Mouse (Mus musculus): ENCODE results near the gene Smyd3.

Gene Smyd3

GRCm38 (mm10) chr1:179004133-179004866, 513.5 kb downstream of the Smyd3 start:
- no peak for DNase-seq

- DNase-seq, result no peak
Observed at GRCm38 (mm10) chr1:179003406-179004132, 514.3 kb downstream of the Smyd3 start.

GRCm38 (mm10) chr1:178999876-179000528, 517.8 kb downstream of the Smyd3 start:
- no peak for DNase-seq

- DNase-seq, result no peak
Observed at GRCm38 (mm10) chr1:178997870-178998269, 520.0 kb downstream of the Smyd3 start.

- no peak for DNase-seq
Observed at GRCm38 (mm10) chr1:178994263-178994662, 523.6 kb downstream of the Smyd3 start.

- DNase-seq, result no peak
Observed at GRCm38 (mm10) chr1:178992503-178992902, 525.3 kb downstream of the Smyd3 start.

GRCm38 (mm10) chr1:178991470-178991869, 526.4 kb downstream of the Smyd3 start:
- no peak for DNase-seq

GRCm38 (mm10) chr1:178991045-178991444, 526.8 kb downstream of the Smyd3 start:
- no peak for DNase-seq

- no peak for DNase-seq
Observed at GRCm38 (mm10) chr1:178989485-178989884, 528.4 kb downstream of the Smyd3 start.

- DNase-seq, result no peak
Observed at GRCm38 (mm10) chr1:178988176-178988575, 529.7 kb downstream of the Smyd3 start.

- no peak for DNase-seq
Observed at GRCm38 (mm10) chr1:178981641-178982040, 536.2 kb downstream of the Smyd3 start.

GRCm38 (mm10) chr1:178980185-178980584, 537.7 kb downstream of the Smyd3 start:
- DNase-seq, result no peak

- no peak for DNase-seq
Observed at GRCm38 (mm10) chr1:178978617-178979245, 539.1 kb downstream of the Smyd3 start.

- DNase-seq, result no peak
Observed at GRCm38 (mm10) chr1:178972055-178972454, 545.8 kb downstream of the Smyd3 start.

- DNase-seq, result no peak
Observed at GRCm38 (mm10) chr1:178961661-178962060, 556.2 kb downstream of the Smyd3 start.

GRCm38 (mm10) chr1:178960015-178960559, 557.8 kb downstream of the Smyd3 start:
- DNase-seq, result peak in 1 of 2 experiments; percentile 37

- no peak for DNase-seq
Observed at GRCm38 (mm10) chr1:178958641-178959040, 559.2 kb downstream of the Smyd3 start.

- no peak for DNase-seq
Observed at GRCm38 (mm10) chr1:178952910-178953309, 564.9 kb downstream of the Smyd3 start.

- DNase-seq, result no peak
Observed at GRCm38 (mm10) chr1:178942251-178942963, 575.4 kb downstream of the Smyd3 start.

GRCm38 (mm10) chr1:178940353-178940752, 577.5 kb downstream of the Smyd3 start:
- DNase-seq, result no peak

- no peak for DNase-seq
Observed at GRCm38 (mm10) chr1:178936976-178937375, 580.9 kb downstream of the Smyd3 start.

GRCm38 (mm10) chr1:178936457-178936856, 581.4 kb downstream of the Smyd3 start:
- no peak for DNase-seq

All from spleen, adult 18-20 months (tissue).